ENCODE assay signal across 8 mouse cellular contexts in genomic region chr15:77150424-77150841, GRCm38 (mm10).
A peak's percentile ranks its signal among the peaks of the same experiment; 100 is the strongest.
DNase-seq lines count a peak whose midpoint lies in the region; ATAC-seq and TF ChIP-seq lines count a peak whose summit lies in the region.

No protein-coding gene starts in this region.

- no peak for TF ChIP-seq POLR2A in brain, embryonic 14.5 days (IDR thresholded peaks at IDR 0.05; ENCODE audit: borderline replicate concordance, extremely low read depth, insufficient read depth, insufficient read length, poor library complexity, severe bottlenecking)

- H3K9ac ChIP-seq in forebrain, embryonic 15.5 days (replicated peaks), result peak overlapping the region; percentile 79
- H3K9ac ChIP-seq in hindbrain, postnatal 0 days (replicated peaks; ENCODE audit: low read length), result peak overlapping the region; percentile 67

- peak overlapping the region; percentile 57 for H3K4me2 ChIP-seq in forebrain, embryonic 15.5 days (replicated peaks)
- H3K4me2 ChIP-seq in hindbrain, postnatal 0 days (ENCODE audit: low read depth, low read length), result peak overlapping the region; percentile 79

- TF ChIP-seq CTCF in brain, embryonic 14.5 days (IDR thresholded peaks at IDR 0.05; ENCODE audit: borderline replicate concordance, extremely low read depth, insufficient read depth, insufficient read length), result no peak
- TF ChIP-seq CTCF in hindbrain, postnatal 0 days (IDR thresholded peaks at IDR 0.05; ENCODE audit: low read depth), result no peak

- intact Hi-C loops in left cerebral cortex, postnatal 10 days (cut with DNase I), result no loop called here

- H3K27ac ChIP-seq in forebrain, embryonic 15.5 days (replicated peaks), result peak overlapping the region; percentile 86
- peak overlapping the region; percentile 73 for H3K27ac ChIP-seq in hindbrain, postnatal 0 days
- H3K27ac ChIP-seq in midbrain, embryonic 10.5 days (replicated peaks), result peak overlapping the region; percentile 88

- no peaks in the 10 kb centered on the region for H3K9me3 ChIP-seq in forebrain, embryonic 15.5 days
- H3K9me3 ChIP-seq in hindbrain, postnatal 0 days (ENCODE audit: low read length), result no peaks in the 10 kb centered on the region
- no peaks in the 10 kb centered on the region for H3K9me3 ChIP-seq in midbrain, embryonic 10.5 days (replicated peaks)

- 7% methylated on average over 3 of the region's 3 CpGs for WGBS in forebrain, embryonic 15.5 days
- WGBS in hindbrain, postnatal 0 days, result 9% methylated on average over 3 of the region's 3 CpGs
- 22% methylated on average over 3 of the region's 3 CpGs for WGBS in midbrain, embryonic 10.5 days

- H3K4me1 ChIP-seq in forebrain, embryonic 15.5 days, result peaks cover 61% of the 10 kb centered on the region
- H3K4me1 ChIP-seq in hindbrain, postnatal 0 days (ENCODE audit: insufficient read depth, low read length), result peaks cover 33% of the 10 kb centered on the region
- peaks cover 59% of the 10 kb centered on the region for H3K4me1 ChIP-seq in midbrain, embryonic 10.5 days

- no peaks in the 10 kb centered on the region for H3K36me3 ChIP-seq in forebrain, embryonic 15.5 days
- no peaks in the 10 kb centered on the region for H3K36me3 ChIP-seq in hindbrain, postnatal 0 days (ENCODE audit: insufficient read depth, low read length)
- no peaks in the 10 kb centered on the region for H3K36me3 ChIP-seq in midbrain, embryonic 10.5 days

- no peaks in the 10 kb centered on the region for H3K27me3 ChIP-seq in forebrain, embryonic 15.5 days
- no peaks in the 10 kb centered on the region for H3K27me3 ChIP-seq in hindbrain, postnatal 0 days (ENCODE audit: insufficient read depth, low read length)
- H3K27me3 ChIP-seq in midbrain, embryonic 10.5 days (ENCODE audit: low read depth, poor library complexity, severe bottlenecking), result no peaks in the 10 kb centered on the region

- no peak for ATAC-seq in forebrain, embryonic 15.5 days (replicated peaks)
- ATAC-seq in hindbrain, postnatal 0 days, result no peak

- H3K4me3 ChIP-seq in forebrain, embryonic 15.5 days, result peak overlapping the region; percentile 61
- peak overlapping the region; percentile 65 for H3K4me3 ChIP-seq in hindbrain, postnatal 0 days (ENCODE audit: low read length)
- H3K4me3 ChIP-seq in midbrain, embryonic 10.5 days, result peak overlapping the region; percentile 57

- DNase-seq in kidney, postnatal 10 days, result peak; percentile 20
- DNase-seq in kidney, adult 11 months, result no peak
- peak; percentile 73 for DNase-seq in brain, embryonic 14.5 days (ENCODE audit: low read depth)
- DNase-seq in hindbrain, postnatal 0 days (ENCODE audit: low spot score), result peak; percentile 34
- peak; percentile 33 for DNase-seq in midbrain, embryonic 10.5 days (ENCODE audit: low spot score)
- no peak for DNase-seq in natural killer cell, adult 2 months (ENCODE audit: low spot score in 2 of 2)
- no peak for DNase-seq in left cerebral cortex, postnatal 10 days (ENCODE audit: extremely low spot score in 1 of 2, low spot score in 2 of 2)

Comparison
In these comparisons a context has a peak if more than half of its experiments do, and no peak if none do; other contexts are left out.
1. DNase-seq: peak in kidney, postnatal 10 days (single experiment), brain, embryonic 14.5 days (single experiment), hindbrain, postnatal 0 days (single experiment) and midbrain, embryonic 10.5 days (single experiment); none in kidney, adult 11 months (single experiment), natural killer cell, adult 2 months (0 of 2) and left cerebral cortex, postnatal 10 days (0 of 2).
2. Peak in every context shown above with its lines, with median percentiles within 50 percentile points of each other: H3K27ac ChIP-seq and H3K4me3 ChIP-seq.